Mouse (Mus musculus): ENCODE measurements around the gene Spire2.
"Not testable (repeated sequence)": the region's sequence is repeated elsewhere in the genome, so short reads cannot be mapped to it uniquely, and the experiment has no call there.

The Spire2 gene

GRCm38 (mm10) chr8:123332262-123333090 is at the start of gene Spire2:
TSS of gene Spire2 (plus strand) at chr8:123332713.
- peak; percentile 90 to 96 for DNase-seq

GRCm38 (mm10) chr8:123282994-123283393 is 49.5 kb upstream of the Spire2 start:
- DNase-seq = not testable (repeated sequence)

- no peak for DNase-seq
Measured at GRCm38 (mm10) chr8:123283991-123284390, 48.5 kb upstream of the Spire2 start.

- no peak for DNase-seq
Measured at GRCm38 (mm10) chr8:123284493-123284892, 48.0 kb upstream of the Spire2 start.

GRCm38 (mm10) chr8:123287362-123287761 is 45.2 kb upstream of the Spire2 start:
- no peak for DNase-seq

- DNase-seq = peak; percentile 57 to 58
Measured at GRCm38 (mm10) chr8:123290166-123290565, 42.3 kb upstream of the Spire2 start.

GRCm38 (mm10) chr8:123290679-123291078 is 41.8 kb upstream of the Spire2 start:
- DNase-seq = no peak

GRCm38 (mm10) chr8:123291716-123292115 is 40.8 kb upstream of the Spire2 start:
- no peak for DNase-seq

GRCm38 (mm10) chr8:123292281-123292680 is 40.2 kb upstream of the Spire2 start:
- DNase-seq = no peak

- DNase-seq = no peak
Measured at GRCm38 (mm10) chr8:123292785-123293184, 39.7 kb upstream of the Spire2 start.

GRCm38 (mm10) chr8:123298301-123298700 is 34.2 kb upstream of the Spire2 start:
- no peak for DNase-seq

- DNase-seq = no peak
Measured at GRCm38 (mm10) chr8:123308738-123309137, 23.8 kb upstream of the Spire2 start.

GRCm38 (mm10) chr8:123317781-123318466 is 14.6 kb upstream of the Spire2 start:
- DNase-seq = no peak

GRCm38 (mm10) chr8:123318467-123318911 is 14.0 kb upstream of the Spire2 start, which contains the start of gene Fanca:
TSS of gene Fanca (minus strand) at chr8:123318576.
- DNase-seq = peak; percentile 96 to 97

GRCm38 (mm10) chr8:123319522-123320164 is 12.9 kb upstream of the Spire2 start:
- DNase-seq = peak; percentile 71 to 81

GRCm38 (mm10) chr8:123328552-123328951 is 4.0 kb upstream of the Spire2 start:
- DNase-seq = no peak

- DNase-seq = no peak
Measured at GRCm38 (mm10) chr8:123329350-123329749, 3.2 kb upstream of the Spire2 start.

GRCm38 (mm10) chr8:123329961-123330360 is 2.6 kb upstream of the Spire2 start:
- DNase-seq = no peak

GRCm38 (mm10) chr8:123330701-123331100 is 1.8 kb upstream of the Spire2 start:
- no peak for DNase-seq

- DNase-seq = no peak
Measured at GRCm38 (mm10) chr8:123331301-123331700, 1.2 kb upstream of the Spire2 start.

GRCm38 (mm10) chr8:123331810-123332209 is 703 bp upstream of the Spire2 start:
- no peak for DNase-seq

- peak; percentile 55 to 61 for DNase-seq
Measured at GRCm38 (mm10) chr8:123333091-123333587, 626 bp downstream of the Spire2 start.

- DNase-seq = peak; percentile 34 to 48
Measured at GRCm38 (mm10) chr8:123333864-123334263, 1.4 kb downstream of the Spire2 start.
